Mouse (Mus musculus): ENCODE results near the gene Tmem97.

Gene Tmem97

DNA sequence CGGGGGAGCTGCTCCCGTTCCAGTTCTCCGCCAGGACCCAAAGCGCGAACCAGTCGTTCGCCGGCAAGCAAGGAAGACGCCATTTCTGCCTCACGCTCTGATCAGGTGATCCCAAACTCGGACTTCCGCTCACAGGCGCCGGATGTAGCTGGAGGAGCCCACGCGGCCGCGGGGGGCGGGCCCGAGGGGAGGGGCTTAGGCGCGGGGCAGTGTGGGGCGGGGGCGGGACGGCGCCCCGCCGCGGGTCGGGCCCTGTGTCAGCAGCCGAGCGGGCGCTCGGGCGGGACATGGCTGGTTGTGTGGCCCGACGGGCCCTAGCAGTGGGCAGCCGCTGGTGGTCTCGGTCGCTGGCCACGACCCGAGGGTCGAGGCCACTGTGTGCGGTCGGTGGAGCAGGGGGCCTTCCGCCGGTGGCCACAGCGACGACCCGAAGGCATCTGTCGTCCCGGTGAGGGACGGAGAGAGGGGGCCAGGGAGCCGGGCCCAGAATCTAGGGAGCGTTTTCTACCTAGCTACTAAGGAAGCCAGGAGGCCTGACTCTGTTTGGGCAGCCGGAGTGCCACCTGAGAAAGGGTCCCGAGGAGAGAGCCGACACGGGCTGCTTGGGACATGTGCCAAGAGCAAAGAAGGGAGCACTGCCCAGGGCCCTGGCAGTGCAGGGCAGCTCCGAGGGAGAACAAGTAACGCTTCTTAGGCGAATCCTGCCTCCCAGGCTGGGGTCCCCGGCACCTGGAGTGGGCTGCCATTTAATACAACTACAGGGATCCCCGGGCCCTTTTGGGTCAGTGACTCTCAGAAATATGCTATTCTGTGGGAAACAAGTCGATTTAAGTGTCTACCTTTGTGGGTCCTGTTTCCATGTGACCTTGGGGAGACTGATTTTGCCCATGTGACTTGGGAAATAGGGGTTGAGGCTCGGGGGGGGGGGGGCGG, 38.3 kb downstream of the Tmem97 start, which contains the start of the genes Tmem199 and Poldip2:
TSS of gene Tmem199 (minus strand) at position 148 of the 933 bp plus-strand sequence.
TSS of gene Poldip2 (plus strand) at position 169 of the 933 bp plus-strand sequence.
- peak; percentile 82 for DNase-seq (ENCODE audit: low spot score)

DNA sequence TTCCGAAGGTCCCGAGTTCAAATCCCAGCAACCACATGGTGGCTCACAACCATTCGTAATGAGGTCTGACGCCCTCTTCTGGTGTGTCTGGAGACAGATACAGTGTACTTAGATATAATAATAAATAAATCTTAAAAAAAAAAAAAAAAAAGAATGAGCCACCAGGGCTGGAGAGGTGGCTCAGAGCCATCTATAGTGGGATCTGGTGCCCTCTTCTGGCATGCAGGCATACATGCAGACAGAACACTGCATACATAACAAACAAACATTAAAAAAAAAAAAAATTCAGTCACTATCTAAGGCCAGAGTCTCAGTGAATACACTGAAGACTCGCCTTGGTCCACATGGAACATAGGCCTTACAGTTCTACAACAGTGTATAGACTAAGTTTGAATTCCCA, 41.4 kb downstream of the Tmem97 start:
- DNase-seq (ENCODE audit: low spot score) = no peak

DNA sequence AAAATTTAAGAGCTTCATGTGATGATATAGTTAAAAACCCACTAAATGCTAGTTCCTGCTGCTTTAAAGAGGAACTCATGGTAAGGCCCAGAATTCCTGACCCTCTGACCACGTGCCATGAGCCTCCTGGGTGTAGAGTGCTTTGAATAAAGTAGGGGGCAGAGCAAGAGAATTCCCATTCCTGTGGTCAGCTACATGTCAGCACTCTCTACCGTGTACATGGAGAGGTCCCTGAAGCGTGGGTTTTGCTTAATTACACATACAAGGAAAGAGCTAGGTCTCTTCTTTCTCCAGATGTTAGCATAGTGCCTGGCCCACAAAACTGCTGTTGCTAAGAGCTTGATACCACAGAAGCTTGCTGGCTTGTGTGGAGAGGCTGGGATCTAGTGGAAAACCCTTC, 45.1 kb downstream of the Tmem97 start:
- no peak for DNase-seq (ENCODE audit: low spot score)

DNA sequence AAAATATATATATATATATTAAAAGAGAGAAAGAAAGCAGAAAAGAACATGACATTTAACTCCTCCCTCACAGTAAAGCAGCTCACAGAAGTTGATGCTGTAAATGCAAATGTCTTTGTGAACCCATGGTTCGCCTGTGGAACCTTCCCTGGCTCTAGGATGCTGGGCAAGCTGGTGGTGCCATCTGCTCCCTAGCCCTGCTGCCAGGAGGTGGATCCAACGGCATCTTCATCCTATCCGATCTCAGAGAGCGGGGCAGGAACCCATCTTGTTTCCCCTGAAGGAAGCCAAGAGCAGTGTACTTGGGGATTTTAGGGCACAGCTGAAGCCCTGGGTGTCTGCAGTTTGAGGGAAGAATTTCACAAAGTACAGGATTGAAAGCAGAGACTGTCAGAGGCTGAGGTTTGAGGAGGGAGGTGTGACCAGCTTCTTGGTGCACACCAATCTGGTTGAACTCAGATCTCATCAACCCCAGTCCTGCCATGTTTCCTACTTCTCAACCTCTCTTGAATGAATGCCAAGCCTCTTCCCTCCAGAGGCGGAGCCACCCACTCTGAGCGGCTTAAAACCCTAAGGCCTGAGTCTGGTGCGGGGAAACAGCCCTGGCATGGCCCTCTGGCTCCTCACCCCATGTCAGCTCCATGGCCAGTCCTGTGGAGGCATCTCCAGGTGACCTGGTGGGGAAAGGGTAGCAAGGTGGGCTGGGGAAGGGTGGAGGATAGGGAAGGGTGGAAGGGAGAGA, 47.5 kb downstream of the Tmem97 start, which contains the start of gene Sebox:
TSS of gene Sebox (plus strand) at position 539 of the 742 bp plus-strand sequence.
- no peak for DNase-seq (ENCODE audit: low spot score)

DNA sequence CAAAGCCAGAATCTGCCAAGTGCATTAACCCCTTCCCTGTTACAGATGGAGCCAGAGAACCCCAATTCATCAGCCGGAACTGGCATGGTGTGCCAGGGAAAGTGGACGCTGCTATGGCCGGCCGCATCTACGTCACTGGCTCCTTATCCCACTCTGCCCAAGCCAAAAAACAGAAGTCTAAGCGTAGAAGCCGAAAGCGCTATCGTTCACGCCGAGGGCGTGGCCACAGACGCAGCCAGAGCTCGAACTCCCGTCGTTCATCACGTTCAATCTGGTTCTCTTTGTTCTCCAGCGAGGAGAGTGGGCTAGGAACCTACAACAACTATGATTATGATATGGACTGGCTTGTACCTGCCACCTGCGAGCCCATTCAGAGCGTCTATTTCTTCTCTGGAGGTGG, 49.0 kb downstream of the Tmem97 start:
- no peak for DNase-seq (ENCODE audit: low spot score)

DNA sequence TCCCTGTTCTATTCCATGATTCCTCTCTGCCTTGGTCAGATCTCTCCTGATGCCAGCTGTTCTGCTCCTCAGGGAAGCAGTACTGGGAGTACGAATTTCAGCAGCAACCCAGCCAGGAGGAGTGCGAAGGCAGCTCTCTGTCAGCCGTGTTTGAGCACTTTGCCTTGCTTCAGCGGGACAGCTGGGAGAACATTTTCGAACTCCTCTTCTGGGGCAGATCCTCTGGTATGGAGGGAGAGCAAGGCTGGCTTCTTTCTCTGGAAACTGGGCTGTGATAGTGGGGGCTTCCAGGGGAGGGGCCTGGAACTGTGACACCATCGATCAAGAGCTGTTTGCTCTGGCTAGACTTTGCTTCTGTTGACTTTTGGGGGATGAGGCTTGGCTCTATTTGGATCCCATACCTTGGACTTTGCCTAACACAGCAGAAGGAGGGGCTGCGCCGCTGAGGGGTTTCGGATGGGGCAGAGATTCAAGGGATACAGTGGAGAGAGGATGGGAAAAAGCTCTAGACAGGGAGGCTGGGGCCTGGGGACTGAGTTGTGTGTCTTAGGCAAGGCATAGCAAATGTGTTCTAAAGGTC, 49.9 kb downstream of the Tmem97 start:
- DNase-seq (ENCODE audit: low spot score) = no peak

DNA sequence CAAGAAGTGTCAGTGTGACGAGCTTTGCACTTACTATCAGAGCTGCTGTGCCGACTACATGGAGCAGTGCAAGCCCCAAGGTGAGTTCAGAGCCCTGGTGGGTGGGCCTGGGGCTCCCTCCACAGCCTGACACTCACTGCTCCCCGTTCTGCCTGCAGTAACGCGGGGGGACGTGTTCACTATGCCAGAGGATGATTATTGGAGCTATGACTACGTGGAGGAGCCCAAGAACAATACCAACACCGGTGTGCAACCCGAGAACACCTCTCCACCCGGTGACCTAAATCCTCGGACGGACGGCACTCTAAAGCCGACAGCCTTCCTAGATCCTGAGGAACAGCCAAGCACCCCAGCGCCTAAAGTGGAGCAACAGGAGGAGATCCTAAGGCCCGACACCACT, 51.0 kb downstream of the Tmem97 start:
- no peak for DNase-seq (ENCODE audit: low spot score)

DNA sequence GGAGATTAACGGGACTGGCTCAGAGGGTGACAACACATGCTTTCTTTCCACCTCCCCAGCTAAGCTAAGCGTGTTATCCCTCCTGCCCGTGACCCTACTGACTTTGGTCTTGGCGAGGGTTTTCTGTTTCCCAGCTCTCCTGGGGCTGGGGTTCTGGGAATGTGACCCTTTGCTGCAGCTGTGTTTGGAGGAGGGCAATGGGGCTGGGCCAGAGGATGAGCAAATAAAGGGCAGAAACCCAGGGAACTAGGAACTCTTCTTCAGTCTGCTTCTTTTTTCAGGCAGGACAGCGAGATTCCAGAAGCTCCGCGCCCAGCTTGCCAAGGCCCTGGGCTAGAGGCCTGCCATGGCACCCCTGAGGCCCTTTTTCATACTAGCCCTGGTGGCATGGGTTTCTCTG, 51.6 kb downstream of the Tmem97 start, which contains the start of gene Vtn:
TSS of gene Vtn (plus strand) at position 88 of the 400 bp plus-strand sequence.
- DNase-seq (ENCODE audit: low spot score) = no peak

DNA sequence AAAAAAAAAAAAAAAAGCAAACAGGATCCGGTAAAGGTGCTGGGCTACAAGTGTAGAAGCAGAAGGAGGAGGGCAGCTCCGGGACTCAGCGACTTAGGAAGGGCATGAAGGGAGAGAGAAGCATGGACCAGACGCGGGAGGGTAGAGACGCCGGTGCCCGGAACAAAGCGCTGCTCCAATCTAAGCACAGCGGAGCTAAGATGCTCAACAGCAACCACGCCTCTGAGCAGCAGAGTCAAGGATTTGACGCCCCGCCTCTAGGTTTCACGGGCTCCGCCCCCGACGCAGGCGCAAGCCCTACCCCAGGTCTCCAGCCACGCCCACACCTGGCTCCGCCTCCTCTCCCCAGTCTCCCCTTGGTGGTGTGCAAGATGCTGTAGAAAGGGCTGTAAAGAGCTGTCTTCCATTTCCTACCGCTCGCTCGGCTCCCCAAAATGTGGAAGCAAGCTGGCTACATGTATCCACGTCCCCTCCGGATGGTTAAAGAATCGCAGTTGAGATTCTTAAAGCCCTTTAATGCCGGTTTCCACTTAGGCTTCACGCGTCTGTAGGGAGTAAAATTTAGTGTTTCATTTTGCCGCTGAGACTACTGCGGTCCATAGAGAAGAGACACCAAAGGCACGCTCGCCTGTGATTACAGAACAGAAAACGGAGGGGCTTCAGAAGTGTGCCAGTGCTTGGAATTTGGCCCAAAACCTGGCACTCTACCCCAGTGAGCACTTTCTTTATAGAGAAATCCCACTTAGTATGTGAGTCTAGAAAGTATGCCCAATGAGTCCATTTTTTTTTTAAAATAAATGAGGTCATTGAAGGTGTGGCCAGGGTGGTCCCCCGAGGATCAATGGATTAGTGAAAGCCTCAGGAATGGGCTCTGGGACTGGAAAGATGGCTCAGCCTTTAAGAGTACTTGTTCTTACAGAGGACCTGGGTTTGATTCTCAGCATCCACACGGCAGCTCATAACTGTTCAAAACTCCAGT, 52.7 kb downstream of the Tmem97 start, which contains the start of gene Sarm1:
TSS of gene Sarm1 (minus strand) at position 211 of the 979 bp plus-strand sequence.
- DNase-seq (ENCODE audit: low spot score) = peak; percentile 92

DNA sequence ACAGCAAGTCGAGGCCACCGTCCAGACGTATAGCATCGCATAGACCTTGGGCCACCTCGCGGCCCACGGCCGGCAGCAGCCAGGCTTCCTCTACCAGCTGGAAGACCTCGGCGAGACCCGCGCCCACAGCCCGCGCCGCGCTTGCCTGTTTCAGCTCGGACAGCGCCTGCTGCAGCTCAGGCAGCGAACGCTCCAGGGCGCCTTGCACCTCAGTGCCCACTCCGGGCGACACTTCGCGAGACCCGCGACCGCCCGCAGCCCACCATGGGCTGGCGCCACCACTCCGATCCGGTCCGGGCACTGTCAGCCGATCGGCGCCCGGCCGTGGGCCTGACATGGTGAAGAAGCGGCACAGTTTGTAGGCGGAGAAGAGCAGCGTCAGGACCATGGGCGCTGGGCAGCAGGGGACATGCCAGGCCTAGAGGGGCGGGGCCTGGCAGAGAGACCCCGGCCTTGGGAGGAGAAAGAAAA, 53.5 kb downstream of the Tmem97 start:
- DNase-seq (ENCODE audit: low spot score) = no peak

DNA sequence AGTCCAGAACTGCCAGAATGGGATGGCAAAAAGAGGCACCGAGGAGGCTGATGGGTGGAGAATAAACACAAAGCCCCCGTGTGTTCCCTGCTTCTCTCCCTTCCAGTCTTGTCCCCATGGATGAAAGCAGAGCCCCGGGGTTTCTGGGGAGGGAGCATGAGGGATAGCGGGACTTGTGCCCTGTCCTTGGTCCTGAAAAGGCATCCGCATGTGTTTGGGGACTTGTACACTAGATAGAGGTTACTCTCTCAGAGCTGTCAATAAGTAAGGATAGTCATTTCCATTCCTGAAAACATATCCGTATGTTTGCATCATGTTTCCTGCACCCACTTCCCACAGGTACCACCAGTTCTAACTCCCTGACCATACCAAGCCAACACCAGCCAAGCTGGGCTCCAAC, 54.7 kb downstream of the Tmem97 start:
- no peak for DNase-seq (ENCODE audit: low spot score)

Data from left cerebral cortex, adult 11 months (tissue).